Comparison of ENCODE assay signal across 7 mouse cellular contexts in genomic region chr11:113682897-113683626, GRCm38 (mm10). TPM values are rescaled to one million over a fixed set of nuclear protein-coding genes. Genes with fewer than 3 reads are reported as not detected.
DNase-seq lines count a peak whose midpoint lies in the region; ATAC-seq lines count a peak whose summit lies in the region.

No protein-coding gene starts in this region.

- peak; percentile 21 for ATAC-seq in forebrain, embryonic 15.5 days (replicated peaks)
- ATAC-seq in limb, embryonic 12.5 days (ENCODE audit: insufficient number of reproducible peaks, insufficient read depth, low FRiP score, low TSS enrichment, low read depth): peak; percentile 34; the same call in 1 of the 2 replicates
- ATAC-seq in midbrain, embryonic 11.5 days (ENCODE audit: low FRiP score): peak; percentile 54

- peaks cover 55% of the 10 kb centered on the region for H3K4me1 ChIP-seq in forebrain, embryonic 15.5 days
- H3K4me1 ChIP-seq in hindbrain, embryonic 10.5 days (replicated peaks): peaks cover 66% of the 10 kb centered on the region
- H3K4me1 ChIP-seq in limb, embryonic 12.5 days (replicated peaks): peaks cover 43% of the 10 kb centered on the region
- peaks cover 26% of the 10 kb centered on the region for H3K4me1 ChIP-seq in midbrain, embryonic 11.5 days (ENCODE audit: control insufficient read depth, insufficient read depth, low read length)

- DNase-seq in Muller cell, postnatal 12 days (ENCODE audit: inconsistent ontology term): peak; percentile 78
- DNase-seq in c-Kit-negative CD71-positive TER-119-positive erythroid progenitor cells, embryonic 14.5 days (ENCODE audit: low read depth, low spot score): peak; percentile 50
- DNase-seq in hindbrain, embryonic 10.5 days (ENCODE audit: low spot score): peak; percentile 73
- peak; percentile 93 for DNase-seq in midbrain, embryonic 11.5 days (ENCODE audit: low spot score, missing footprints)
- DNase-seq in spleen, adult 18-20 months: peak; percentile 41

- H3K27ac ChIP-seq in forebrain, embryonic 15.5 days (replicated peaks): peak overlapping the region; percentile 92
- peak overlapping the region; percentile 92 for H3K27ac ChIP-seq in hindbrain, embryonic 10.5 days
- H3K27ac ChIP-seq in limb, embryonic 12.5 days: peak overlapping the region; percentile 97
- H3K27ac ChIP-seq in midbrain, embryonic 11.5 days (ENCODE audit: low read depth, low read length): peak overlapping the region; percentile 95

- H3K4me3 ChIP-seq in forebrain, embryonic 15.5 days: peak overlapping the region; percentile 87
- H3K4me3 ChIP-seq in hindbrain, embryonic 10.5 days: peak overlapping the region; percentile 93
- H3K4me3 ChIP-seq in limb, embryonic 12.5 days (replicated peaks): peak overlapping the region; percentile 96
- peak overlapping the region; percentile 90 for H3K4me3 ChIP-seq in midbrain, embryonic 11.5 days (ENCODE audit: low read depth, low read length)

- 2% methylated on average over 38 of the region's 38 CpGs for WGBS in forebrain, embryonic 15.5 days
- WGBS in hindbrain, embryonic 10.5 days: 5% methylated on average over 38 of the region's 38 CpGs
- WGBS in limb, embryonic 12.5 days: 4% methylated on average over 38 of the region's 38 CpGs
- WGBS in midbrain, embryonic 11.5 days: 2% methylated on average over 38 of the region's 38 CpGs

- H3K9ac ChIP-seq in forebrain, embryonic 15.5 days (replicated peaks): peak overlapping the region; percentile 74
- H3K9ac ChIP-seq in limb, embryonic 12.5 days (replicated peaks): peak overlapping the region; percentile 90
- H3K9ac ChIP-seq in midbrain, embryonic 11.5 days (ENCODE audit: low read length): peak overlapping the region; percentile 85

- peak overlapping the region; percentile 98 for H3K4me2 ChIP-seq in forebrain, embryonic 15.5 days (replicated peaks)
- H3K4me2 ChIP-seq in limb, embryonic 12.5 days: peak overlapping the region; percentile 87
- H3K4me2 ChIP-seq in midbrain, embryonic 11.5 days: peak overlapping the region; percentile 89

- H3K27me3 ChIP-seq in forebrain, embryonic 15.5 days: no peaks in the 10 kb centered on the region
- no peaks in the 10 kb centered on the region for H3K27me3 ChIP-seq in hindbrain, embryonic 10.5 days (ENCODE audit: insufficient read depth, poor library complexity, severe bottlenecking)
- no peaks in the 10 kb centered on the region for H3K27me3 ChIP-seq in limb, embryonic 12.5 days
- no peaks in the 10 kb centered on the region for H3K27me3 ChIP-seq in midbrain, embryonic 11.5 days (ENCODE audit: control insufficient read depth, insufficient read depth, low read length)

- H3K36me3 ChIP-seq in forebrain, embryonic 15.5 days: peaks cover 6% of the 10 kb centered on the region
- peaks cover 5% of the 10 kb centered on the region for H3K36me3 ChIP-seq in hindbrain, embryonic 10.5 days
- H3K36me3 ChIP-seq in limb, embryonic 12.5 days: peaks cover 6% of the 10 kb centered on the region
- no peaks in the 10 kb centered on the region; the same call in 1 of the 2 replicates for H3K36me3 ChIP-seq in midbrain, embryonic 11.5 days (ENCODE audit: control insufficient read depth, insufficient read depth, low read length)

- H3K9me3 ChIP-seq in forebrain, embryonic 15.5 days: no peaks in the 10 kb centered on the region
- H3K9me3 ChIP-seq in hindbrain, embryonic 10.5 days: no peaks in the 10 kb centered on the region
- H3K9me3 ChIP-seq in limb, embryonic 12.5 days: no peaks in the 10 kb centered on the region
- H3K9me3 ChIP-seq in midbrain, embryonic 11.5 days (ENCODE audit: control insufficient read depth, low read length): no peaks in the 10 kb centered on the region

RNA-seq across cellular contexts. Expression of gene Fam104a, which starts 0.9 kb away (rescaled TPM):
- 47.1 and 47.2 TPM in 2 replicates for polyA plus RNA-seq in forebrain, embryonic 15.5 days (2015; fragmentation: Nextera tagmentation; extraction: Ambion mirVana)
- polyA plus RNA-seq in hindbrain, embryonic 10.5 days (2016; fragmentation: Nextera tagmentation; extraction: Ambion mirVana): 58.8 TPM in 2 replicates
- polyA plus RNA-seq in limb, embryonic 12.5 days (2016; fragmentation: Nextera tagmentation; extraction: Ambion mirVana): 51.8 and 54.1 TPM in 2 replicates
- 50.9 and 54.6 TPM in 2 replicates for polyA plus RNA-seq in midbrain, embryonic 11.5 days (2014; fragmentation: Nextera tagmentation; extraction: Ambion mirVana)

RNA-seq across cellular contexts. Expression of gene D11Wsu47e, which starts 1.1 kb away (rescaled TPM):
- polyA plus RNA-seq in forebrain, embryonic 15.5 days (2015; fragmentation: Nextera tagmentation; extraction: Ambion mirVana): 25.2 and 27.6 TPM in 2 replicates
- polyA plus RNA-seq in hindbrain, embryonic 10.5 days (2016; fragmentation: Nextera tagmentation; extraction: Ambion mirVana): 25.8 and 27.3 TPM in 2 replicates
- polyA plus RNA-seq in limb, embryonic 12.5 days (2016; fragmentation: Nextera tagmentation; extraction: Ambion mirVana): 23.7 and 25.8 TPM in 2 replicates
- 23.3 and 23.4 TPM in 2 replicates for polyA plus RNA-seq in midbrain, embryonic 11.5 days (2014; fragmentation: Nextera tagmentation; extraction: Ambion mirVana)

RNA-seq across cellular contexts. Expression of gene Cpsf4l, which starts 26.8 kb away (rescaled TPM):
- 0.18 and 0.38 TPM in 2 replicates for polyA plus RNA-seq in forebrain, embryonic 15.5 days (2015; fragmentation: Nextera tagmentation; extraction: Ambion mirVana)
- polyA plus RNA-seq in hindbrain, embryonic 10.5 days (2016; fragmentation: Nextera tagmentation; extraction: Ambion mirVana): 0.47 and 1.1 TPM in 2 replicates
- polyA plus RNA-seq in limb, embryonic 12.5 days (2016; fragmentation: Nextera tagmentation; extraction: Ambion mirVana): 0.60 and 0.75 TPM in 2 replicates
- polyA plus RNA-seq in midbrain, embryonic 11.5 days (2014; fragmentation: Nextera tagmentation; extraction: Ambion mirVana): 0.30 and 0.57 TPM in 2 replicates

RNA-seq across cellular contexts. Expression of gene Slc39a11, which starts 33.2 kb away (rescaled TPM):
- polyA plus RNA-seq in forebrain, embryonic 15.5 days (2015; fragmentation: Nextera tagmentation; extraction: Ambion mirVana): 39.6 and 42.2 TPM in 2 replicates
- 21.5 and 25.3 TPM in 2 replicates for polyA plus RNA-seq in hindbrain, embryonic 10.5 days (2016; fragmentation: Nextera tagmentation; extraction: Ambion mirVana)
- polyA plus RNA-seq in limb, embryonic 12.5 days (2016; fragmentation: Nextera tagmentation; extraction: Ambion mirVana): 17.3 and 17.9 TPM in 2 replicates
- 17.7 and 17.8 TPM in 2 replicates for polyA plus RNA-seq in midbrain, embryonic 11.5 days (2014; fragmentation: Nextera tagmentation; extraction: Ambion mirVana)

RNA-seq across cellular contexts. Expression of gene Cog1, which starts 34.1 kb away (rescaled TPM):
- 36.9 and 37.6 TPM in 2 replicates for polyA plus RNA-seq in forebrain, embryonic 15.5 days (2015; fragmentation: Nextera tagmentation; extraction: Ambion mirVana)
- 32.1 and 40.3 TPM in 2 replicates for polyA plus RNA-seq in hindbrain, embryonic 10.5 days (2016; fragmentation: Nextera tagmentation; extraction: Ambion mirVana)
- polyA plus RNA-seq in limb, embryonic 12.5 days (2016; fragmentation: Nextera tagmentation; extraction: Ambion mirVana): 30.0 and 31.7 TPM in 2 replicates
- 30.0 and 30.1 TPM in 2 replicates for polyA plus RNA-seq in midbrain, embryonic 11.5 days (2014; fragmentation: Nextera tagmentation; extraction: Ambion mirVana)

Comparison
In these comparisons a context has a peak if more than half of its experiments do, and no peak if none do; other contexts are left out.
1. Peak in every context shown above with its lines: DNase-seq, ATAC-seq, H3K4me3 ChIP-seq and H3K27ac ChIP-seq.
2. DNase-seq: peak in every context shown above with its lines; median percentile 93 in midbrain, embryonic 11.5 days; 78 in Muller cell, postnatal 12 days; 73 in hindbrain, embryonic 10.5 days; 50 in c-Kit-negative CD71-positive TER-119-positive erythroid progenitor cells, embryonic 14.5 days; 41 in spleen, adult 18-20 months.